Mouse (Mus musculus) kidney, adult 2 months (tissue): ENCODE results near the gene Wdr75. TPM values are rescaled to one million over a fixed set of nuclear protein-coding genes. Genes with fewer than 3 reads are reported as not detected.
A peak's percentile ranks its signal among the peaks of the same experiment; 100 is the strongest.

Source experiments
- DNase-seq: peaks from one replicate; pipeline ENCODE4 v3.0.0; 2021
- H3K27ac ChIP-seq: fragments of 200-500 bp; 2 replicates; pipeline ENCODE4 v1.5.1; 2012; ENCODE audit warnings: low read depth, low read length, control low read depth, inconsistent platforms; ENCODE audit not compliant: insufficient read depth
- H3K27me3 ChIP-seq: fragments of 200-500 bp; replicated peaks from 2 replicates; pipeline ENCODE4 v1.6.1; 2012; ENCODE audit warnings: mild to moderate bottlenecking, moderate library complexity, low read length, inconsistent platforms; ENCODE audit not compliant: control insufficient read depth, insufficient read depth
- H3K36me3 ChIP-seq: fragments of 200-500 bp; 2 replicates; pipeline ENCODE4 v1.6.1; 2012; ENCODE audit warnings: mild to moderate bottlenecking, moderate library complexity, low read length, inconsistent platforms; ENCODE audit not compliant: control insufficient read depth, insufficient read depth
- H3K4me1 ChIP-seq: fragments of 200-500 bp; 2 replicates; pipeline ENCODE4 v1.6.1; 2011; ENCODE audit warnings: low read length; ENCODE audit not compliant: control insufficient read depth, insufficient read depth
- H3K4me3 ChIP-seq: fragments of 200-500 bp; 2 replicates; pipeline ENCODE4 v1.5.1; 2011; ENCODE audit warnings: mild to moderate bottlenecking, low read depth, low read length, control low read depth; ENCODE audit not compliant: insufficient read depth
- CTCF ChIP-seq: fragments of 200-500 bp; conservative IDR thresholded peaks from 2 replicates; pipeline ENCODE4 v1.5.1; 2011; ENCODE audit warnings: low read depth, mild to moderate bottlenecking, control low read depth, low read length, moderate library complexity, mixed read lengths; ENCODE audit not compliant: insufficient read depth, insufficient read length
- POLR2A ChIP-seq: fragments of 200-500 bp; IDR thresholded peaks from one replicate; pipeline ENCODE4 v1.6.1; 2011; ENCODE audit warnings: low read depth, low read length, control low read depth
- WGBS: fragments of 180-500 bp; shearing (Covaris S2); methylation state at CpG from one replicate; pipeline ENCODE4 v1.1.7; 2018; 5-methylcytosine and 5-hydroxymethylcytosine counted together
- polyA plus RNA-seq: library from polyadenylated mRNA; depleted of rRNA; stranded (reverse); fragments of >200 nt; gene quantifications from 2 replicates; pipeline ENCODE4 v1.2.3, GENCODE M21; 2012

Wdr75 gene
- polyA plus RNA-seq, 1 experiment: 29.5 TPM

DNA sequence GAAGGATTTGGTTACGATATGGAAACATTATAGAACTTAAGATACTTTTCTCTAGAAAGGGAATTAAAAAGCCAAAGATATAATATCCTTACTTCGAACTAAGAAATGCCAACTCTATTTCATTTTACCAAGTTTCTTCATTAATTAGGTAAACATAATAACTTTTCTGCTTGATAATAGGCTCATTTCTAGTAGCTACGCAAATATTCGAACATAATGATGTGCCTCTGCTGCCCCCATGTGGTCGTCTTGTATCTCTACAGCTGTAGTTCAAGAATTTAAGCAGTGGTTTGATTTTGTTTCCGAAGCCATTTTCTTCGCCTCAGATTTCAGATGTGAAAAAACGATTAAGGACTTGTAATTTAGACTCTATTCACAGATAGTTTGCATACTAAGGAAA lies 28.8 kb upstream of the Wdr75 start:
- WGBS: 15% methylated on average over 8 of the region's 8 CpGs
- DNase-seq: peak; percentile 60
- H3K36me3 ChIP-seq: no peaks in the 10 kb centered on the region
- no peak overlapping the region for H3K27ac ChIP-seq
- no peaks in the 10 kb centered on the region for H3K4me1 ChIP-seq
- H3K4me3 ChIP-seq: no peak overlapping the region
- peak; percentile 30; the same call in 1 of the 2 replicates for TF ChIP-seq CTCF
- no peak for TF ChIP-seq POLR2A
- H3K27me3 ChIP-seq: no peaks in the 10 kb centered on the region

GRCm38 (mm10) chr1:45767533-45767932 lies 27.4 kb upstream of the Wdr75 start:
- H3K4me1 ChIP-seq: no peaks in the 10 kb centered on the region
- no peaks in the 10 kb centered on the region for H3K27me3 ChIP-seq
- no peak overlapping the region for H3K4me3 ChIP-seq
- H3K27ac ChIP-seq: no peak overlapping the region
- H3K36me3 ChIP-seq: no peaks in the 10 kb centered on the region
- DNase-seq: no peak
- TF ChIP-seq CTCF (no peak), POLR2A (no peak)
- WGBS: 55% methylated on average over 5 of the region's 5 CpGs

GRCm38 (mm10) chr1:45769321-45769720 lies 25.6 kb upstream of the Wdr75 start:
- 93% methylated on average over 13 of the region's 13 CpGs for WGBS
- Histone ChIP-seq H3K36me3 (no peaks in the 10 kb centered on the region), H3K4me3 (no peak overlapping the region), H3K27ac (no peak overlapping the region), H3K4me1 (no peaks in the 10 kb centered on the region), H3K27me3 (no peaks in the 10 kb centered on the region)
- no peak for DNase-seq
- TF ChIP-seq CTCF: no peak
- TF ChIP-seq POLR2A: no peak

DNA sequence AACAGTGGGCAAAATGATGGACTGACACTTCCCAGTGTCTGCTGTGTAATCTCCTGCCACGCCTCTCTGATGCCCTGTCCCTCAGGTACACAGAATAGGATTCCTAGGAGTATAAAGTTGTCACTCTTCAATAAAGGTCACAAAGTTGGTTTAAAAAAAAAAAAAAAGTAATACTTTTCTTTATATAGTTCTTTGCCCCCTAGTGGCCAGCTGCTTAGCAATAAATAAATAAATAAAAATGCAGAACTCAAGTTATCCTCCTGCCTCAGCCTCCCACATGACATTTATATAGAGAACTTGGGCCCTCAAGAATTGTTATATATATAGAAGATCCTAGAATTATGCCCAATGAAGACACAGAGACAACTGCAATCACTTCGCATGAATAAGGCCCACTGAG lies 24.9 kb upstream of the Wdr75 start:
- 90% methylated on average over 2 of the region's 2 CpGs for WGBS
- Histone ChIP-seq H3K36me3 (no peaks in the 10 kb centered on the region), H3K27ac (no peak overlapping the region), H3K4me1 (no peaks in the 10 kb centered on the region), H3K27me3 (no peaks in the 10 kb centered on the region), H3K4me3 (no peak overlapping the region)
- TF ChIP-seq CTCF (no peak), POLR2A (no peak)
- no peak for DNase-seq

DNA sequence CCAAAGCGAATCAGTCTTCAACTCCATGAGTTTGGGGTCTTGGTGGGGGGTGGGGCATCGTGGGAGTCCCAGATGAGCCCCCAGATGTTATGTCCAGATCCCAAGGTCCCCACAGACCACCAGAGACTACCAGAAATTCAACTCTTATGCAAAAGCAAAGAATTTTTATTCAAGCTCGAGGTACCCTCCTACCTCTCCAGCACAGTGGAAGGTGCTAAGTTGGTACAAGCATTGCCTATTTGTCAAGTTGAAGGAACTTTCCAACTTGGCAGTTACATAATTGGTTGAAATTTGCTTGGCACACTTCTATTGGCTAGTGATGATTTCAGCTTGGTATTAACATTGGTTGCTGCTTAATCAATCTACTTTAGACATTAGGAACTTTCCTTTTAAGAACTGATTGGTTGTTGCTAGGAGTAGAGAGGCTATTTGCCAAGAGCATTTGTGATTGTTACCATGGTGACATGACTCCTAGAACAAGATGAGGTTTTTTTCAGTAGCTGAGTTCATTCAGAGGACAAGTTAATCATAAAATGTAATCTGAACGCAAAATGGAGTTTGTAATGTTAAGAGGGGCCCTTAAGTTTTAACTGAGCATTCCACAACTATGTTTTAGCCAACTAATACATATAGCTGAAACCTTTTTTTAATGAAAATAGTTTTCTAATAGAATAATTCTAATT lies 14.2 kb upstream of the Wdr75 start:
- no peak overlapping the region for H3K4me3 ChIP-seq
- 57% methylated on average over 4 of the region's 4 CpGs for WGBS
- H3K27ac ChIP-seq: no peak overlapping the region
- no peaks in the 10 kb centered on the region for H3K36me3 ChIP-seq
- TF ChIP-seq CTCF (no peak), POLR2A (no peak)
- DNase-seq: no peak
- no peaks in the 10 kb centered on the region for H3K27me3 ChIP-seq
- H3K4me1 ChIP-seq: no peaks in the 10 kb centered on the region

DNA sequence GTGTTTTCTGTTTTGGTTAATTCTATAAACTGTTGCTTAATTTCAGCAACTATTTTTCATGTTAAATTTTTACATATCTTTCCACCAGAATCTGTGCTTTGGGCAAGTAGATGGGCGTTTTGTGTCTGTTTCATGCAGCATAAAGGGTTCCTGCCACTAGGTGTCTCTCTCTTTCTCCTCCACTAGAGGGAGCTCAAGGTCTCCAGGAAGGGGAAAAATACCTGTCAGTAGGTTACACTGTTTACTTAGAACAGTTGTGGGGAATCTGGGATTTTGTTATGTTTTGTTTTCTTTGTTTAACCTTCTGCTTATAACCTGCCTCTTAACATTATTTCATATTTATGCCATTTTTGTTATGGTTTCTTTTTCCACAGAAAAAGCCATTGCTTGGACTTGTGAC lies 21.9 kb downstream of the Wdr75 start:
- Histone ChIP-seq H3K36me3 (peaks cover 7% of the 10 kb centered on the region), H3K4me1 (no peaks in the 10 kb centered on the region), H3K27ac (no peak overlapping the region), H3K4me3 (no peak overlapping the region), H3K27me3 (no peaks in the 10 kb centered on the region)
- WGBS: 23% methylated on average over 1 of the region's 1 CpGs
- DNase-seq: peak; percentile 57
- no peak for TF ChIP-seq POLR2A
- TF ChIP-seq CTCF: peak; percentile 52

- Histone ChIP-seq H3K4me1 (no peaks in the 10 kb centered on the region), H3K27ac (no peak overlapping the region), H3K36me3 (peaks cover 10% of the 10 kb centered on the region), H3K4me3 (no peak overlapping the region), H3K27me3 (no peaks in the 10 kb centered on the region)
- TF ChIP-seq CTCF: no peak
- TF ChIP-seq POLR2A: no peak
- WGBS: 95% methylated on average over 9 of the region's 9 CpGs
- DNase-seq: no peak
These were observed 23.6 kb downstream of the Wdr75 start for GRCm38 (mm10) chr1:45818564-45818963.
